Mouse (Mus musculus) myocyte (in vitro differentiated cells): Measurements from ENCODE around the gene Ndufs2.

ENCODE experiments used
- MAX ChIP-seq: IDR thresholded peaks from one replicate; pipeline ENCODE4 v1.6.1; 2011; ENCODE audit warnings: low read depth, mild to moderate bottlenecking, control low read depth
- POLR2A ChIP-seq: IDR thresholded peaks from one replicate; pipeline ENCODE4 v1.6.1; 2011; ENCODE audit warnings: low read depth, mild to moderate bottlenecking, control low read depth, moderate library complexity; ENCODE audit not compliant: insufficient read length
- TCF12 ChIP-seq: IDR thresholded peaks from one replicate; pipeline ENCODE4 v1.6.1; 2011; ENCODE audit warnings: mild to moderate bottlenecking, control low read depth; ENCODE audit not compliant: poor library complexity, insufficient read depth, severe bottlenecking
- USF1 ChIP-seq: IDR thresholded peaks from one replicate; pipeline ENCODE4 v1.6.1; 2011; ENCODE audit warnings: low read depth, mild to moderate bottlenecking, control low read depth, moderate library complexity

DNA sequence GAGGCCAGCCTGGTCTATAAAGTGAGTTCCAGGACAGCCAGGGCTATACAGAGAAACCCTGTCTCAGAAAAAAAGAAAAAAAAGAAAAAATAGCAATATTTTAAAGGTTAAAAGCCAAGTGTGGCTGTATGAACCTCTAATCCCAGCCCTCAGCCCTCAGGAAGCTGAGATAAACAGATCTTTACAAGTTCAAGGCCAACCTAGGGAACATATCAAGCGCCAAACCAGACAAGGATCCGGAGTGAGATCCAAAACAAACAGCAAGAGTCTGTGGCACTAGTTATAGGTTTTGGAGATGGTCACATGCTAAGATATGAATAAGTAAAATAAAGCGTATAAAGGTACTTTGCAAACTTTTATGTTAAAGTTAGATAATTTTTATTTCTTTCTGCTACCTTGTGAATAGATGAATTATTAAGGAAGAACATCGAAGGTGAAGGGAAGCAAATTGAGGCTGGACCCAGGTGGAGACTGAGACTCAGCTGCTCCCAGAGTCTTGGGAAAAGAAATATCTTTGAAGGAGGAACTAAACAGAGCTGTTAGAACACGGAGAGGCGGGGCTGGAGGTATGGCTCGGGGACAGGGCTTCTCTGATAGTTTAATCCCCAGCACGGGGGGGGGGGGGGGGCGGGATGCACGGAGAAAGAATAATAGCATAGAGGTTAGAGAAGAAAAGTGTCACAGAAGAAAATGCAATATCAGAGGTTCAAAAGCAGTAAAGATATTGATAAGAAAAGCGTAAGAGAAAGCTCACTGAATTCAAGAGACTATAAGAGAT, 47.5 kb downstream of the Ndufs2 start:
- no peak for TF ChIP-seq POLR2A
- no peak for TF ChIP-seq MAX
- TF ChIP-seq TCF12 = no peak
- TF ChIP-seq USF1 = no peak
